Mouse (Mus musculus) gastrocnemius, postnatal 4 days (tissue): Measurements from ENCODE around the gene Ncf2. TPM values are rescaled to one million over a fixed set of nuclear protein-coding genes. Genes with fewer than 3 reads are reported as not detected.
"Not testable (repeated sequence)": the region's sequence is repeated elsewhere in the genome, so short reads cannot be mapped to it uniquely, and the experiment has no call there.

Experiments used
- DNase-seq, 2 experiments: peaks; one replicate each; pipeline ENCODE4 v3.0.0; 2021 to 2022; ENCODE audit warnings: low spot score in 2 of 2, mixed read lengths in 2 of 2
- long read RNA-seq, 2 experiments: library from polyadenylated mRNA; stranded (forward); transcript quantifications; one replicate each; pipeline ENCODE4 v2.0.0; 2021
- total RNA-seq, 2 experiments: library from RNA; stranded (reverse); gene quantifications; 2 replicates each; pipeline ENCODE4 v1.2.3; 2021

The Ncf2 gene
- total RNA-seq, result 1 to 10 TPM; 4.5 to 5.6 TPM
- long read RNA-seq, experiment 1, partial matches to known transcripts, result 1 of 6 reads
- long read RNA-seq, experiment 1, other reads (novel, unspliced or antisense), result 1 of 6 reads
- long read RNA-seq, experiment 2, partial matches to known transcripts, result 0 of 6 reads
- long read RNA-seq, experiment 2, other reads (novel, unspliced or antisense), result 5 of 6 reads

DNA sequence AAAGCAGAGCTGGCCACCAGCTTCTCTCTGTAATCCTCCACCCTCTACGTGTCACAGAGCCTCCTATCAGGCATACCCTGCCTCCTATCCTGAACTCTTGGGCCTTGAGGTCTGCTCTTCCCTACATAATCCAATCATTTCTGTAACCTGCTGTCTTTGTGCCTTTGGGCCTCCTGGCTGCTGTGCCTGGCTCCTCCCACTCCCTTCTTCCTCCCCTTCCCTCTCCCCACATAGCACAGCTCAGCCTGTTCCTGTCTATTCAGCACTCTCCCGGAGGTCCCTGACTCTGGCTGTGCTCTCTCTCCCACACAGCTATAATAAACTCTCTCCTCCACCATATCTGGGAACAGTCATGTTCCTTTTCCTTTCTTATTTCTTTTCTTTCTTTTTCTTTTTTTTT lies at the start of gene Ncf2:
Gene Ncf2, plus strand, starts transcription at position 298 of the 400 bp plus-strand sequence.
- DNase-seq, result no peak

DNA sequence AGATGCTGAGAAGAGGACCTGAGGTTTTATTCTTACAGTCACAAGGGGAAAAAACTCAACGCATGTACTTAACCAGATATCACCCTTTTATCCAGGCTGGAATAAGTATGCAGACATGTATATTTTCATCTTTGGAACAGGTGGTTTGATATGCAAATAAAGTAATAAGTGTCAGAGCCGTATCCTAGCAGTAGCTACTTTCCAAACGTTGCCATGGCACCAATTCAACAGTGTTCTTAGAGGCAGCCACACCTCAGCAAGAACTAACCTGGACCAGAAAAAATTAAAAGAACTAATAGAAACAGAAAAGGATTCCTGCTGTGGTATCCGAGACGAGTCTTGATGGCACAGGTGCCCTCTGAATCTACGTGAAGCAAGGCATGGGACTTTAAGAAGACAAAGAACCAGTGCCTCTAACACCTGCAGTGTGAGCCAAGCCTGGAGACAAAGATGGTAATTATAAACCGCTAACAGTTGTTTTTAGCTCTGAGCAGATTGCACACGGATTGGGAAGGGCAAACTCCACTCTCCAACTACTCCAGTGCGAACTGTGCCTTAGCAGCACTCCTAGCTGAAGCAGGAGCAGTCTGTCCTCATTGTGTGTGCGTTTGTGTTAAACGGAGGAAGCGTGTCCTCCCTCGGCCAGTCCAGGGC lies 49.6 kb upstream of the Ncf2 start, which contains the start of gene Apobec4:
Gene Apobec4, plus strand, starts transcription at position 240 of the 654 bp plus-strand sequence.
- DNase-seq, result no peak

DNA sequence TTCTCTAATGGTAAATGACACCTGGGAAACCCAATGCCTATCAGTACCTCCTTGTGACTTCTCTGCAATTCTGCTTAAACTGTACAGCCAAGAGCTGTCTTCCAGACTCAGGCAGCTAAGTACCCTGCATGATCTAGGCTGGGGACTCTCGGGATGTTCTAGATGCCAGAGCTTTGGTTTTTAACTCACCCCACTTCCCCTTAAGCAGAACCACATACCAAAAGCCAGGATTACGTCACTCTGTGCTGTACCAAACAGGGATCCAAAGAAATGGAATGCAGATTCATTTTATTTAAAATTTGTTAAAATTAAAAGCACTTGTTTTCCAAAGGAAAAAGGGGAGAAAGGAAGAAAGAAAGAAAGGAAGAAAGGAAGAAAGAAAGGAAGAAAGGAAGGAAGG lies 38.2 kb upstream of the Ncf2 start:
- DNase-seq, result no peak

DNA sequence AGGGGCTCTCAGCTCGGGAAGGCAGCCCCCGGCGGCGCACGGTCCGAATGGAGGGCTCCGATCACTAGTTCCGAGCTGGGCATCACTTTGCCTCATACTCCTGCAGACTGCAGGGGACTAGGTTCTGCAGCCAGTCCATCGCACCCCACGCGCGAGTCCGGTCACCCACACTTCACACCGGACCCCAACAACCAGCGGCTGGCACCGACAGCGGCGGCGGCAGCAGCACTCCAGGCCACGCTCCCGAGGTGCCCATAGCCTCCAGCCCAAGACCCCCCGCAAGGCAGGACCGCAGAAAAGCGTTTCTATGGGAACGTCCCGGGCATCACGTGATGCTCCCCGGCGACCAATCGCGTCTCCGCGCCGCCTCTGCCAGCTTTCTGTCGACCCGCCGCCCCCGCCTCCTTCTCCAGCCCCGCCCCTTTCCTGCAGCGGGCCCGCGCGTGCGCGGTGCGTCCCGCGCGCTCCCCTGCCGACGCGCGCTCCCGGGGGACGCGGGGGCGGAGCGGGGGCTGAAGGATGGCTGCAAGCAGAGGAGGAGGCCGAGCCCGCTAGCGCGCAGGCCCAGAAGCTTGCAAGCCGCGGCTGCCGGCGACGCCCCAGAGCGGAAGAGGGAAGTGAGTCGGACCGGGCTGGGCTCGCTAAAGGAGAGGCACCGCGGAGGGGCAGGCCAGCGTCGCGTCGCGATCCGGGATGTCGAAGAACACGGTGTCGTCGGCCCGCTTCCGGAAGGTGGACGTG lies 33.8 kb upstream of the Ncf2 start, which contains the start of the genes Rgl1 and Arpc5:
Gene Rgl1, minus strand, starts transcription at position 320 of the 741 bp plus-strand sequence.
Gene Arpc5, plus strand, starts transcription at position 511 of the 741 bp plus-strand sequence.
- DNase-seq, result peak; percentile 97 to 98

DNA sequence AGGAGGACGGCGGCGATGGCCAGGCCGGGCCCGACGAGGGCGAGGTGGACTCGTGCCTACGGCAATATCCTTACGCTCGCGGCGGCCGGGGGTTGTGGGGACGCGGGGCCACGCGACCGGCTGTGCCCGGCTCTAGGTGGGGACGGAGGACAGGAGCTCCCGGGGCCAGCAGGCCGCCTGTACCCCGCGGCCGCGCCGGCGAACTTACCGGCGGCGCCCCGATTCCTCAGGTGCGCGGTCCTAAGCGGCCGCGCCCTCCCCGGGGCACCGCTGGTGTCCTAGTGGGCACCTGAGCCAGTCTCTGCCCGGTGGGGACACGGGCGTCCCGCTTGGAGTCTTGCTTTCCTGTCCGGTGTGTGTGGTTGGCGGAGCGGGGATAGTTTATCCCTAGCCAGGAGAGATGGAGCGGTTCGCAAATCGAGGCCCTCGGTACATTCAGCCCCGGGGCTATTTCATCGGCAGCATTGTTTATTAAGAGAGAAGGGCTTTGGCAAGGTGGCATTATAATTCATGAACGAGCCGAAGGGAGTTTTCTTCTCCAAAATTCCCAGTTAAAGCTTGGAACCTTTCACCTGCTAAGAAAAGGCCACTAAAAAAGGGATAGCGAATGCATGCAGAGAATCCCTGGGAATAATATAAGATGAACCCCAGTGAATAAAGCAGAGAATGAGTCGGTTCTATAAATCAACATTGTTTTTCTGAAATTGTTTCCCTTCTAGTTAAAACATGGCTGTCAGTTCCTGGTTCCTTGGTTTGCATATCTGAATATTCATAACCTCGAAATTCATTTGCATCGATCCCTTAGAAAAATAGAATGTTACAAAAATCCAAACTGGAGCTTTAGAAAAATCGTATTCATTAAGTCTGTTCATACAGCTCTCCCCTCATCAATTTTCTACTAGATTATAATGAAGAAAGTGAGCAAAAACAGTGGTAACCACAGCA lies 32.9 kb upstream of the Ncf2 start:
- no peak for DNase-seq

DNA sequence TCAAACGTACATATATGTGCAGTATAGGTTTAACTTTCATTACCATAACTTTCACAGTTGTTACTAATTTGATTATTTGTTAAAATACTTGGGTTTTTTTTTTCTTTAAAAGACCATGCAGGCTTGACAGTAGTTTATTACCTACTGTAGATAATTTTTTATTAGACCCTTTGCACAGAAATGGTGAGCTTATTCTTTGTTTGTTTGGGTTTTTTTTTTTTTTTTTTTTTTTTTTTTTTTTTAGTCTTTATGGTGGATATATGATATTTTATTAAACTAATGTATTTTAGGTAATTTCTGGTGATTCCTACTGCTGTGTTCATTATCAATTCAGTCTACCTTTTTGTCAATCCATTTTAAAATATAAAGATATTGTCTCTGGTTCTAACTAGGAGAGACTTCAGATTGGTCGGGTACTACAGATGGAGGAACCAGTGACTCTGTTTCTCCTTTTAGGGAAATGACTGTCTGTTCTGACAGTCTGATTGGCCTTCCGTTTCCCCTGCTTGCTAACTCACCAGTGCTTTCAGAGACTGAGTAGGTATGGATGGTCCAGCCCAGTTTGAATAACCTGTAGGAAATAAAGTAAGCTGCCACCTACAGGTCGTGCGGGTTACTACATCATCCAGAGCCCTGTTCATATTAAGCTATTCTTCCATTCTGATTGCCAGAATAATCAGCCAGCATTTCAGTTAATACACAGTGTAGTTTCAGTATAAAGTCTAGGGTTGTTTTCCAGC lies 32.1 kb upstream of the Ncf2 start:
- peak; percentile 55 to 80 for DNase-seq

DNA sequence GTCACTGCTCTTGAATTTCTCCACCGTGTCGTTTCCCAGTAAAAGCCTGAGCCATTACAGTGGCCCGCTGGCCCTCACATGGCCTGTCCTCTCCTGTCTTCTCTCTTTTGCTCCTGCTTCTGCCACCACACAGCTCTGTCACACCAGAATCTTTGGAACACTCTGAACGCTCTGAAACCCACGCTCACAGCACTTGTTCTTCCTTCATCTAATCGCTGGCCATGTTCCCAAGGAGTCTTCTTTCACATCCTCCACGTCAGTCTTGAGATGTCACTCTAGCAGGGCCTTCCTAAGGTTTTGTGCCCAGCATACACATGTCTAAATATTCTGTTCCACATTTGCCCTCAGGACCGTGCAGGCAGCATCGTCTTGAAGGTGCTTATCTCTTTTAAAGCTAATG lies 29.0 kb upstream of the Ncf2 start:
- no peak for DNase-seq

DNA sequence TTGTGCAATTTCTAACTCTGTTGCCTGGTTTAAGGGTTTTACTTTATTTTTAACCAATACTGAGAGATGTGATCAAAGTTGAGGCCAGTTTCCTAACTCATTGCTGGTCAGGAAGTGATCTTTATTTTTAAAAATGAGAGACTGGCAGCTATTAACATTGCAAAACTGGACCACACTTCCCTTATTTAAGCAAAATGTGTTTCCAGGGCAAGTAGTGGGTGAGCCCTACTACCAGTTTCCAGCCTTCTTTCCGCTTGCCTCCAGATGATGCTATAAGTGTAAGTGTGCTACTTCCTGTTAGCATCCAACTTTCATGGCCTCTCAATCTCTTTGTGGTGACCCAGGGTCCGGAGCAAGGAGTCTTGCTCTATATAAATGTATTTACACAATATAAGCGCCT lies 25.4 kb upstream of the Ncf2 start:
- not testable (repeated sequence) for DNase-seq

DNA sequence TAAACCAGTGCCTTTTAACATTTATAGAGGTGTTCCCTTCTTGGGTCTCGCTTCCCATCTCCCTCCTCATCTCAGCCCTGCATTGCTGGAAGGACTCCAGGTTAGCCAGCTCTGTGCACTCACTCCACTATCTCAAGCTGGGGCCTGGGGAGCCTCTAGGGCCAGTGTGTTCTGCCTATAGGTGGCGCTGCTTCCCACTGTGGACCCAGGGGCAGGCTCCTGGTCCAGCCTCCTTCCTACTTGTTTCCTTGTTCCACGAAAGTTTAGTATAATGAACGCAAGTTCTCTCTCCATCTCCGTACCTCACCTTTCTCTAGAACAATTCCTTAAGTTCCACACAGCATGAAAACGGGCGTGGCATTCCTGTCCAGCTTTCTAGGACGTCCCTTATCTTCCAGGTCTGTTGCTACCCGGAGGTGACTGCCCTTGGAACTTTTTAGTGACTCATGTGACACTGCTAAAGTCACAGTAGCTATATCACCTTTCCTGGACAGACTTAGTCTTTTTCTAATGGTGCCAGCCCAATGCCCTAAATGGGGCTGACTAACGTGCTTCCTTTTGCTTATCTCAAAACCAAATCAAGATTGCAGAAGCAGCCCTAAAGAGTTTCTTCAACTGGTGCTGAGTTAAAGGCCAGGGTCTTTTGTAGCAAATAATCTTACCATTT lies 20.8 kb upstream of the Ncf2 start:
- peak in 1 of 2 experiments; percentile 60 for DNase-seq

DNA sequence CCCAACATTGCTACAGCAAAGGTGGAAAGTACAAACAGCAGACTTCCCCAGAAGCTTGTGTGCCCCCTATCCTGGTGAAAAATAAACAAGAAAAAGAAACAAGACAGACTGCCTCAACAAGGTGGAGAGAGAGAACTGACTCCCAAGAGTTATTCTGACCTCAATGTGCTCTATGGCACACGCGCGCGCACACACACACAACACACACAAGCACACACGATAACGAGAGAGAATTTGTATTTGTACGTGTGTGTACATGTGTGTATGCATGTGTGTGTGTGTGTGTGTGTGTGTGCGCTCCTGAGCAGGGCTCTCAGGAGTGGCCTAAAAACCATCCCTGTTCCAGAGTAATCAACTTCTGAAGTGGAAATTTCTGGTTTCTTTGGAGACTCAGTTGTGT lies 15.4 kb upstream of the Ncf2 start:
- DNase-seq, result no peak

DNA sequence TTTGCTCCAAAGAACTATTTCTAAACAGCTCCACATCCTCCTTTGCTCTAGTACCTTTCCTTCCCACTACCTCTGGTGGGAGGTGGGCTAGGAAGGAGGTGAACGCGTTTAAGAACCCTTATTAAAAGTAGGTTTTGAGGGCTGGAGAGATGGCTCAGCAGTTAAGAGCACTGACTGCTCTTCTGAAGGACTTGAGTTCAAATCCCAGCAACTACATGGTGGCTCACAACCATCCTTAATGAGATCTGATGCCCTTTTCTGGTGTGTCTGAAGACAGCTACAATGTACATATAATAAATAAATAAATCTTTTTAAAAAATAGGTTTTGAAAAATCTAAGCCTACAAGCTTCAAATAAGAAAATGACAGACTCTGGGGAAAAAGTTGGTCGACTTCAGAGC lies 14.5 kb upstream of the Ncf2 start:
- DNase-seq, result not testable (repeated sequence)

DNA sequence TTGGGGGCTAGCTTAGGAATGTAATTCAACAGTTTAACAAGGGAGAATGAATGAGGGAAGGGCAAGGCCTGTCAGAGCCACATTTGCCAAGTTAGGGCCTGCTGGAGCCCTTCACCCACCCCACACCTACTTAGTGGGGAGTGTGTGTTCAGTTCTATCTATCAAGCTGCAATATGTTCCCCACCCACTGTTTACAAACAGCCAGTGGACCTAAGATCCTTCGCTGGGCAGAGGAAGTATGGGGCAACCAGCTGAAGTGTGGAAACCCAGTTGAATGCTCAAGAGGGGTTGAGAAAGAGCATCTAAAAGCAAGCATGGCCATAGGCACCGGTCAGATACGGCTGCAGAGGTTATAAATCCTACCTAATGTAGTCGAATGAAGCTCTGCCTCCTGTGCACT lies 13.0 kb upstream of the Ncf2 start:
- DNase-seq, result no peak

DNA sequence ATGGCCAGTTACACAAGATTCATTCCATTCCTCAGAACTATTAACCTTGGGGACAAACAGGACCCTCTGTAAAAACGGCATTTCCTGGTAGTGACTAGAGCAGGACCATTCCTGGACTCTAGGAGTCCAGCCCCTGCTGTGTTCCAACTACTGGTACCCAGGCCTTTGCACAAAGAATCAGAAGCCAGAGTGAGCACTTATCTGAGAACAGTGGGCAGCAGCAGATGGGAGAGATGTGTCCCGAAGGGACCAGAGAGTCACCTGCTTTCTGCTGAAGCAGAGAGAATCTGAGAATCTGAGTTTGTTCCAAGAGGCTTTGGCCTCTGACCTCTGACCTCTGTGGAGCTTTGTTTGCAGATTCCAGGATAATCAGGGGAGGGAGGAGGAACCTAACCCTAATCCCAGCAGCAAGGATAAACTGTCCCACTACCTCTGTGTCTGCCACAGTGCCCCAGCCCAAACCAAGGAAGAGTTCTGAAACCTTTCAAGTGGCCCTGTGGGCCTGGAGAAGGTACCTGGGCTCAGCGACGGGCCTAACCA lies 11.8 kb upstream of the Ncf2 start:
- DNase-seq, result no peak

DNA sequence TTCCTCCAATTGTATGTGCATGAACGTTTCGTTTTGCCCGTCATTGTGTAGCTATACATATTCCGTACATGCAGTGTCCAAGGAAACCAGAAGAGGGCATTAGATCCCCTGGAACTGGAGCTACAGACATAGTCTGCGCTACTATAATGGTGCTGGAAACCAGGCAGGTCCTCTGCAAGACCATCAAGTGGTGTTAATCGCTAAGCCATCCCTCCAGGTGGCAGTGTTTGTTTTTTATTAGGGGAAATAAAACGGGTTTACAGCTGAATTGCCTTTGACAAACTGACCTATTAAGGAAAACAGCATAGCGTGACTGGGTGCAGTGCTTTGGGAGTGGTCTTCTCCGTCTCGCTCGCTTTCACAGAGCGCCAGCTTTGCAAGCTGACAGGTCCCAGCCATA lies 9.7 kb upstream of the Ncf2 start:
- DNase-seq, result no peak

DNA sequence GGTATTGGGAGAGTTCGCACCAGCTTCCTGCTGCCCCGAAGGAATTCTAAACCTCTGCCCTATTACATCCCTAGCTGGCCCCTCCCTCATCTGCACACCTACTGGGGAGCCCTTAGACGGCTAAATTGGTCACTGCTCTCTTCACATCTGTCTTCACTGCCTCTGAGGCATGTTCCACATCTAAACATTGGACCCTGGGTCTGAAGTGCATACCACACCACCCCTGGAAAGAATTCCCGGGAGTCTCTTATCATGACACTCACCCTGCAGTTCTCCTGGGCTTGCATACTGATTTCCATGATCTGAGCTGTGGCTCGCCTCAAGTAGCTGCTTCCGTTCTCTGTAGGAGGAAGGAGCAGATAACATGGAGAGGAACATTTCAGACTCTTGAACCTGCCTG lies 9.2 kb upstream of the Ncf2 start:
- DNase-seq, result no peak

DNA sequence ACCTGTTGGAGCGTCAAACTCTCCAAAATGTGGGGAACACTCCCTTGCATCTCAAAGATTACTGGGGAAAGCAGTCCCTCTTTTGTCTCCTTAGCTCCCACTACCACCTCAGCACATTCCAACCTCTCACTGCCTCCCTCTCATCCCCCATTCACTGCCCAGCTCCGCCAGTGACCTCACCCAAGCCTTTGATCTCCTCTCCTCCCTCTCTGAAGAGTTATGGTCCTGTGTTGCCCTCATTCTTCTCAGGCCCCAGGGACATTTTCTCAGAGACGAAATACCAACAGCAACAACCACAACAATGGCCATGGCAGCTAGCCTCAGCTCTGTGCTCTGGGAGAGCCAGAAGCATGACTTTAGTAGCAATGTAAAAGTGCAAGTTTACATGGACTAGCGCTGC lies 8.7 kb upstream of the Ncf2 start:
- DNase-seq, result no peak

DNA sequence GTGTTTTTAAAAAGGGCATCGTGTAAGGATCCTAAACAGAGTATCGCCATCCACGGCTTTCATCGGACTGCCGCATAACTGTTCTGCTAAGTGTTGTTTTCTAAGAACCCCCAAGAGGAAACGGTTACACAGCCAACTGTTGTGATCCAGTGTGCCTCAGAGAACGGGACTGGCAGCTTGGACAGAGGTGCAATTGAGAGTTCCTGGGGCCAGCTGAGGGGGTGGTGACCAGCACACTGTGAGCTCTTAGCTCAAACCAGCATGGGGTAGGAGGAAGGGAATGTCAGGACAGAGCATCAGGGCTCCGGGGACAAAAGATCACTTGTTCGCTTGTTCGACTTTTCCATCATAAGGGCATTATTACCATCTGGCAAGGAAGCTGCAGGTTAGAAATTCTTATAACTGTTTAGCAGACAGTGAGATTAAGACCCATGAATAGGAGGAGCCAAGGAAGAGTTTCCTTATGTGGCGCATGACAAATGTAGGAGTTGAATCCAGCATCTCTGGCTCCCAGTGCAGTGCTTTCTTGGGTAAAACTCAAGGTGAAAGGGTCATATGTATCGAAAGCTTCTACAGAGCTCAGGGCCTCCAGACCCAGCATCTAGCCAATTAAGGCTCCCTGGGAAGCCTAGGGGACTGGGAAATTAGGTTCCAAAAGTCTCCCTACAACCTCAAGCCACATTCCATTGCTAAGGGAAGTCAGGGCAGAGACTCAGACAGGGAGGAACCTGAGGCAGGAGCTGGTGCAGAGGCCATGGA lies 7.1 kb upstream of the Ncf2 start:
- no peak for DNase-seq

DNA sequence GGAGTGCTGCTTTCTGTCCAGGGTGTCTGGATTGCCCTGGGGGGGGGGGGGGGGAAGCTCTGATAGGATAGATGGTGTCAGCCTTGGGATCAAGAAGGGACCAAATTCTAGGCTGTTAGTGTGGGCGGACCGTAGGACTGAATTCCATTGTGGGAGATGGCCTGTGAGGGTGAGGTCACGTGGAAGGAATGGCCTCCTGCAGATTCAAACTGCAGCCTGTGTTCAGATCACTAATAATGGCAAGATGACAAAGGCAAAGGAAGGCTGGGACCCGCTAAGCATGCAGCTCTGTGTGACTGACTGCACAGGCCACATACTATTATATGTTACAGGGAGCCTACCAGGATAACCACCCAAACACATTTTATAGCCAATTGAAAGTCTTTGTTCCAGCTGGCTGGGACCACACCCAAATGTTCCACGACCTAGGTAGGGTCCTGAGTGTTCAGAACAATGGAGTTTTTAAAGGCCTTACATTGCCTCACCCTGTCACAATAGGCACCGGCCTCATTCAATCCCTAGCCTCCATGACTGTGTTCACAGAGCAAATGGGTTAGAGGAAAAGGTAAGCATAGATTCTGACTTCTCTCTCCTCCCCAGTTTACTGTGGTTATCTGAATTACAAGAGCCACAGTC lies 6.4 kb upstream of the Ncf2 start:
- no peak for DNase-seq
